Mouse (Mus musculus): ENCODE data around the gene Rab20. TPM values are rescaled to one million over a fixed set of nuclear protein-coding genes. Genes with fewer than 3 reads are reported as not detected.

Rab20 gene
- total and polyA plus RNA-seq, 2 experiments from 2014 or later = 52.0 to 84.5 TPM

DNA sequence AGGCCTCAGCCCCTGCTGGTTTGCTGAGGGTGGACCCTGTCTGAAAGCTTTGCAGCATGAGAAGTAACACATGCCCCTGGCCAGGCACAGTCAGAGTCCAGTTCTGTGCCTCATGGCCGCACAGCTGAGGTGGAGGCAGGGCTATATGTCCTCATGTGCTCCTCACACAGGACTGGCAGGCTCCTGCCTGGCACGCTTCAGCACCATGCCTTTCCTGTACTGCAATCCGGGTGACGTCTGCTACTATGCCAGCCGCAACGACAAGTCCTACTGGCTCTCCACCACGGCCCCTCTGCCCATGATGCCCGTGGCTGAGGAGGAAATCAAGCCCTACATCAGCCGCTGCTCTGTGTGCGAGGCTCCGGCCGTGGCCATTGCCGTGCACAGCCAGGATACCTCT, 32.7 kb downstream of the Rab20 start:
- no peak overlapping the region for H3K27ac ChIP-seq (ENCODE audit: low read depth)
- H3K27me3 ChIP-seq (ENCODE audit: control insufficient read depth, insufficient read depth, low read length) = no peaks in the 10 kb centered on the region
- H3K36me3 ChIP-seq (replicated peaks; ENCODE audit: control insufficient read depth, insufficient read depth, low read length) = peaks cover 83% of the 10 kb centered on the region
- no peak overlapping the region for H3K4me2 ChIP-seq (ENCODE audit: low read depth, low read length)
- H3K9me3 ChIP-seq (replicated peaks; ENCODE audit: control insufficient read depth, low read length) = no peaks in the 10 kb centered on the region
- TF ChIP-seq CTCF (IDR thresholded peaks at IDR 0.05; ENCODE audit: low read depth) = no peak
- TF ChIP-seq EP300 (IDR thresholded peaks at IDR 0.05; ENCODE audit: low read depth) = no peak
- 0 out of 2 replicates have a peak, but pooled peaks cover 16% of the 10 kb centered on the region for H3K4me1 ChIP-seq (ENCODE audit: control insufficient read depth, insufficient read depth)
- DNase-seq (ENCODE audit: low spot score) = no peak
- H3K9ac ChIP-seq (replicated peaks; ENCODE audit: low read depth, low read length) = no peak overlapping the region
- WGBS = 93% methylated on average over 13 of the region's 13 CpGs
- no peak overlapping the region for H3K4me3 ChIP-seq (ENCODE audit: low read depth, low read length)
- no peak for ATAC-seq (ENCODE audit: insufficient read depth, low read depth)

DNA sequence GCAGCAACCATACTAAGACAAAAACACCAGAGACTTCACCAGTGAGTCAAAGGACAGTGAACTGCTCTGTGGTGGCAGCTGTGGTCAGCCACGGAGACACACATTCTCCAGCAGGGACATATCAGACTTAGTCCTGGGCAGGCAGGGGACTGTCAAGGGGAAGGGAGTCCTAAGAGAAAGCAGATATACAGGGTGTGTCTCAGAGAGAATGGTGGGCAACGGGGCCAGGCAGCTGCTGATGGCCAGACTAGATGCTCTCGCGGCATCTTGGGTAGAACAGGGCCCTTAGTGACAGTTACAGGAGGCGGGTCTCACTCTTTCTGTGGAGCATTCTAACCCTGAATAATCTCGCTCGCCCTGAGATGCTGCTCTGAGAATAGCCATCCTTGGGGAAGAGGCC, 34.3 kb downstream of the Rab20 start:
- H3K27ac ChIP-seq (ENCODE audit: low read depth) = no peak overlapping the region
- TF ChIP-seq CTCF (IDR thresholded peaks at IDR 0.05; ENCODE audit: low read depth) (no peak), EP300 (IDR thresholded peaks at IDR 0.05; ENCODE audit: low read depth) (no peak)
- no peak for ATAC-seq (ENCODE audit: insufficient read depth, low read depth)
- H3K4me2 ChIP-seq (ENCODE audit: low read depth, low read length) = no peak overlapping the region
- no peaks in the 10 kb centered on the region for H3K27me3 ChIP-seq (ENCODE audit: control insufficient read depth, insufficient read depth, low read length)
- H3K4me1 ChIP-seq (ENCODE audit: control insufficient read depth, insufficient read depth) = 0 out of 2 replicates have a peak, but pooled peaks cover 8% of the 10 kb centered on the region
- no peaks in the 10 kb centered on the region for H3K9me3 ChIP-seq (replicated peaks; ENCODE audit: control insufficient read depth, low read length)
- 73% methylated on average over 7 of the region's 7 CpGs for WGBS
- no peak for DNase-seq (ENCODE audit: low spot score)
- H3K9ac ChIP-seq (replicated peaks; ENCODE audit: low read depth, low read length) = no peak overlapping the region
- H3K36me3 ChIP-seq (replicated peaks; ENCODE audit: control insufficient read depth, insufficient read depth, low read length) = peaks cover 98% of the 10 kb centered on the region
- no peak overlapping the region for H3K4me3 ChIP-seq (ENCODE audit: low read depth, low read length)

DNA sequence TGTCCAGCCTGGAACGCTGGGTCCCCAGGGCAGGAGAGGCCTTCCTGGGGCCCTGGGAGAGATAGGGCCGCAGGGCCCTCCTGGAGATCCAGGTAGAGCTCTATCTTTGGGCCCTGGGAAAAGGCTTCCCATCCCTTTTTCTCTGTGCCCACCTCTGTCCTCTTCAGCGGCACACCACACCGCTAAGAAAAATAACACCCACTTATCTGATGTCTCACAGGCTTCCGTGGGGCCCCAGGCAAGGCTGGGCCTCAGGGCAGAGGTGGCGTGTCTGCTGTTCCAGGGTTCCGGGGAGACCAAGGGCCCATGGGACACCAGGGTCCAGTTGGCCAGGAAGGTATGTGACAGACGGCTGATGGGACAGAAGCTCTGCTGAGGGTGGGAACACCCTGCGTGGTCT, 34.9 kb downstream of the Rab20 start:
- 69% methylated on average over 9 of the region's 9 CpGs for WGBS
- no peak for ATAC-seq (ENCODE audit: insufficient read depth, low read depth)
- H3K4me3 ChIP-seq (ENCODE audit: low read depth, low read length) = no peak overlapping the region
- TF ChIP-seq CTCF (IDR thresholded peaks at IDR 0.05; ENCODE audit: low read depth) = no peak
- TF ChIP-seq EP300 (IDR thresholded peaks at IDR 0.05; ENCODE audit: low read depth) = no peak
- no peak overlapping the region for H3K4me2 ChIP-seq (ENCODE audit: low read depth, low read length)
- no peaks in the 10 kb centered on the region for H3K9me3 ChIP-seq (replicated peaks; ENCODE audit: control insufficient read depth, low read length)
- H3K27me3 ChIP-seq (ENCODE audit: control insufficient read depth, insufficient read depth, low read length) = no peaks in the 10 kb centered on the region
- H3K36me3 ChIP-seq (replicated peaks; ENCODE audit: control insufficient read depth, insufficient read depth, low read length) = peaks cover 99% of the 10 kb centered on the region
- H3K27ac ChIP-seq (ENCODE audit: low read depth) = no peak overlapping the region
- no peak for DNase-seq (ENCODE audit: low spot score)
- 0 out of 2 replicates have a peak, but pooled peaks cover 8% of the 10 kb centered on the region for H3K4me1 ChIP-seq (ENCODE audit: control insufficient read depth, insufficient read depth)
- no peak overlapping the region for H3K9ac ChIP-seq (replicated peaks; ENCODE audit: low read depth, low read length)

DNA sequence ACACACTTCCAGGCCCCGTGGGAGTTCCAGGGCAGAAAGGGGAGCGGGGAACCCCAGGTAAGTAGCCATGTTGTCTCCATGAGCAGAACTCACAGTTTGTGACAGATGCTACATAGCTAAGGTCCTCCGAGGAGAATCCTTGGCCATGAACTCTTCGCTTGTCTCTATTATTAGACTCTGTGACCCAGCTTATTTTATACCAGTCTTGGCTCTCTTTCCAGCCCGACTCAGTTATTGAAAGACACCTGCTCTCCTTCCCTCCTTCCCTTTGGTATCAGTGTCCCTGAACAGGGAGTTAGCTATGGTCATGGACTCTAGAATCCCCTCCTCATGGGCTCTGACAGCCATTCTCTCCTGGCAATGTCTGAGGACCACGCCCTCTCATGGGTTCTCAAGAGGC, 37.2 kb downstream of the Rab20 start:
- TF ChIP-seq EP300 (IDR thresholded peaks at IDR 0.05; ENCODE audit: low read depth) = no peak
- Histone ChIP-seq H3K27me3 (ENCODE audit: control insufficient read depth, insufficient read depth, low read length) (no peaks in the 10 kb centered on the region), H3K4me1 (ENCODE audit: control insufficient read depth, insufficient read depth) (0 out of 2 replicates have a peak, but pooled peaks cover 8% of the 10 kb centered on the region), H3K9me3 (replicated peaks; ENCODE audit: control insufficient read depth, low read length) (no peaks in the 10 kb centered on the region), H3K36me3 (replicated peaks; ENCODE audit: control insufficient read depth, insufficient read depth, low read length) (peaks cover 96% of the 10 kb centered on the region), H3K4me2 (ENCODE audit: low read depth, low read length) (no peak overlapping the region), H3K4me3 (ENCODE audit: low read depth, low read length) (no peak overlapping the region), H3K27ac (ENCODE audit: low read depth) (no peak overlapping the region), H3K9ac (replicated peaks; ENCODE audit: low read depth, low read length) (no peak overlapping the region)
- no peak for ATAC-seq (ENCODE audit: insufficient read depth, low read depth)
- WGBS = 76% methylated on average over 6 of the region's 6 CpGs
- DNase-seq (ENCODE audit: low spot score) = no peak

GRCm38 (mm10) chr8:11437862-11438261, 40.6 kb downstream of the Rab20 start:
- H3K36me3 ChIP-seq (replicated peaks; ENCODE audit: control insufficient read depth, insufficient read depth, low read length) = peaks cover 97% of the 10 kb centered on the region
- TF ChIP-seq EP300 (IDR thresholded peaks at IDR 0.05; ENCODE audit: low read depth) (no peak), CTCF (IDR thresholded peaks at IDR 0.05; ENCODE audit: low read depth) (no peak)
- H3K9ac ChIP-seq (replicated peaks; ENCODE audit: low read depth, low read length) = no peak overlapping the region
- H3K4me1 ChIP-seq (ENCODE audit: control insufficient read depth, insufficient read depth) = 0 out of 2 replicates have a peak, but pooled peaks cover 8% of the 10 kb centered on the region
- H3K4me2 ChIP-seq (ENCODE audit: low read depth, low read length) = no peak overlapping the region
- DNase-seq (ENCODE audit: low spot score) (no peak), ATAC-seq (ENCODE audit: insufficient read depth, low read depth) (no peak)
- 62% methylated on average over 12 of the region's 12 CpGs for whole genome bisulfite sequencing
- H3K4me3 ChIP-seq (ENCODE audit: low read depth, low read length) = no peak overlapping the region
- no peak overlapping the region for H3K27ac ChIP-seq (ENCODE audit: low read depth)
- H3K9me3 ChIP-seq (replicated peaks; ENCODE audit: control insufficient read depth, low read length) = no peaks in the 10 kb centered on the region
- H3K27me3 ChIP-seq (ENCODE audit: control insufficient read depth, insufficient read depth, low read length) = no peaks in the 10 kb centered on the region

DNA sequence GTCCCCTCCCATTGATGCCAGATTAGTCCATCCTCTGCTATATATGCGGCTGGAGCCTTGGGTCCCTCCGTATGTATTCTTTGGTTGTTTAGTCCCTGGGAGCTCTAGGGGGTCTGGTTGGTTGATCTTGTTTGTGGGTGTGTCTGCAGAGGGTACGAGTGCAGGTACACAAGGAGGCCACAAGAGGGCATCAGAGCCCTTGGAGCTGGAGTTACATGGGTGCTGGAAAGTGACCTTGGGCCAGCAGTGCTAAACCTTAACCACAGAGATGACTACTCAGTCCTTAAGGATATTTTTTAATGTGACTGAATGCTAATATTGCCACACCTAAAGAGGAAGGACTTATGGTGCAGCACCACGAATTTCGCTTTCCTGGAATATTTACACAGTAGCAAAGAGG, 47.8 kb downstream of the Rab20 start:
- TF ChIP-seq EP300 (IDR thresholded peaks at IDR 0.05; ENCODE audit: low read depth) = no peak
- peak; percentile 53 for TF ChIP-seq CTCF (IDR thresholded peaks at IDR 0.05; ENCODE audit: low read depth)
- peaks cover 93% of the 10 kb centered on the region for H3K36me3 ChIP-seq (replicated peaks; ENCODE audit: control insufficient read depth, insufficient read depth, low read length)
- H3K4me1 ChIP-seq (ENCODE audit: control insufficient read depth, insufficient read depth) = no peaks in the 10 kb centered on the region
- H3K4me2 ChIP-seq (ENCODE audit: low read depth, low read length) = no peak overlapping the region
- DNase-seq (ENCODE audit: low spot score) (no peak), ATAC-seq (ENCODE audit: insufficient read depth, low read depth) (no peak)
- H3K27ac ChIP-seq (ENCODE audit: low read depth) = no peak overlapping the region
- H3K9me3 ChIP-seq (replicated peaks; ENCODE audit: control insufficient read depth, low read length) = no peaks in the 10 kb centered on the region
- H3K9ac ChIP-seq (replicated peaks; ENCODE audit: low read depth, low read length) = no peak overlapping the region
- H3K27me3 ChIP-seq (ENCODE audit: control insufficient read depth, insufficient read depth, low read length) = no peaks in the 10 kb centered on the region
- 76% methylated on average over 5 of the region's 5 CpGs for WGBS
- no peak overlapping the region for H3K4me3 ChIP-seq (ENCODE audit: low read depth, low read length)
